Mouse (Mus musculus): ENCODE data around the gene Gsto2.

- TF ChIP-seq CTCF (IDR thresholded peaks at IDR 0.05; ENCODE audit: borderline replicate concordance, control insufficient read depth, extremely low read depth, insufficient read depth, low read length, poor library complexity) (no peak), POLR2A (IDR thresholded peaks at IDR 0.05; ENCODE audit: control insufficient read depth, extremely low read depth, insufficient read depth, low read length, poor library complexity) (no peak)
Observed at GRCm38 (mm10) chr19:47885886-47886285, 20.6 kb downstream of the Gsto2 start.

Data from thymus, adult 2 months (tissue).